Mouse (Mus musculus): Measurements from ENCODE around the gene BC052040. TPM values are rescaled to one million over a fixed set of nuclear protein-coding genes. Genes with fewer than 3 reads are reported as not detected.

BC052040 gene
- total RNA-seq, 4 experiments from 2014 or later: 7.8 to 8.4 (median 8.0) TPM

DNA sequence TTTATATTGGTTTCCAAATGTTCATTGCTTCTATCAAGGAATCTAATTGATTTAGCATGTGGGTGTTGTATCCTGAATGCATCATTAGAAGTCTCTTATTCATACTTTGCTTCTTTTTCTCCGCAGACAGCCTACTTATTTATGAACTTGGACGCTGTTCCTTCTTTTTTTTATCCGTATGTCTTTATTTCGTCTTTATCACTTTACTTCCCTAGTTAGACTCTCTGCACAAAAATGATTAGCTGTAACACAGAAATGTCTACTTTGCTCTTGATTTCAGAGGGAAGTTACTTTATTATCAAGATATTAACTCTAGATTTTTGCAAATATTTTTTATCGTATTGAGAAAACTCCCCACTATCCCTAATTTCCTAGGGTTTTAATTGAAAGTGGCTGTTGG is 117.5 kb downstream of the BC052040 start:
- no peak for DNase-seq (ENCODE audit: low spot score in 2 of 2)

DNA sequence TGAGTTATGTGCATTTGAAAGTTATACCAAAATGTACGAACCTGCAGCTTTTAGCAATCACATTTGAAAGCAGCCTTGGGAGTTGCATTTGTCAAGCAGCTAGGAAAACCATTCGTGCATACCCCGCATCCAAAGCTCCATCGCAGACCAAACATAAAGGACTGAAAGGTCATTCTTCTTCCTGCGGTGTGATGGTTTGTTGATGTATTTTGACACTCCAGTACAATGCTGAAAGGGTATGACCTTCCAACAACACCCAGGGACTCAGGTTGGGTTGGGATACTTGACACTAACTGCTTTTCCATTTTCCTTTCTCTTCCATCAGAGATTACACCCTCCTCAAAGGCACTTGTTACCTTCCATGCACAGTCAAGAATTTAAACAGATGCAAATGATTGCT is 121.1 kb downstream of the BC052040 start:
- no peak for DNase-seq (ENCODE audit: low spot score in 2 of 2)

DNA sequence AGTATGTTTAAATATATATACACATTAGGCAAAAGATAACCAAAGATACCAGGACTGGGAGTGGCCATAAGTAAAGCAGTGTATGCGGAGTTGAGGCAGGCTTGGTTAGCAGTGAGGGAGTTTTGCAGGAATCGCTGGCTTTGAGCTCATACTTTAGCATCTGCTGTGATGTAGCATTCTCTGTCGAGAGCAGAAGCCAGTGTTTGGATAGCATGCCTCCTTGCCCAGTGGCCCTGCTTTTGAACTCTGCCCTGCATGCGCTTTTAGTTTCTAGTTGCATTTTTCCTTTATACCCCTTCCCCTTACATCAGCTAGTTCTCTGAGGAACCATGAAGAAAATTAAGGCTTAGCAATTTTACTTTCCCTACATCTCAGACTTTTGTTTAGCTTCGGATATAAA is 136.0 kb downstream of the BC052040 start:
- DNase-seq (ENCODE audit: low spot score in 2 of 2): no peak

DNA sequence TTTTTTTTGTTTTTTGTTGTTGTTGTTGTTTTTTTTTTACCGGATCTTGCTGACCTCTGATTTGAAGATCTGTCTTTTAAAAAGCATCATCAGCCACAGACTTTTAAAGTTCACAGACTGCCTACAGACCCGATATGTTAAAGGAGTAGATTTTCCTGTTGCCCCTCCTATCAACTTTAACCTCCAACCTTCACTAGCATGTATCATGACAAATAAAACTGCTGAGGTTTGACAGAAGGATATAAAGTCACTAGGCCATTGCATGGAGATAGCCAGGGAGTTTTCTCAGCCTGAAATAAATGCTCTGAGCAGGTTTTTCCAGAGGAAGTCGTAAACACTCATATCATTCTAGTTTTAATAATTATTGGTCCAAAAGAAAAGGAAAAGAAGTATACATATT is 136.5 kb downstream of the BC052040 start:
- no peak for DNase-seq (ENCODE audit: low spot score in 2 of 2)

DNA sequence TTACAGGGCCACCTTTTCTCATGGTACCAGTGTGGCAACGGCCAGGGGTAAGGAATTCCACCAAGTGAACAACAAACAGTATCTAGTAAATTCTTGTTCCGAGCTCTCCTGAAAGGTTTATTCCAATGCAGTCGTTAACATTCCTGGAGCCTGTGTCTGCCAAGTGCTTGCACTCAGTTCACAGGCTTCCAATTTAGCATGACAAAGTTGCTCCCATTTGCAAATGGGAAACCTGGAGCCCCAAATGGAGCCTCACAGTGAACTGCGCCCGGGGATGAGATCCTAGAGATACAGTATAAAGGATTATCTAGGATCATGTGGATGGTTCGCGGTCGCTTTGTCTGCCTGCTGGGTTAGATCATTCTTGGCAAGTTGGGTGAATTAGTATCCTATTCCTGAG is 141.9 kb downstream of the BC052040 start:
- DNase-seq (ENCODE audit: low spot score in 2 of 2): no peak

DNA sequence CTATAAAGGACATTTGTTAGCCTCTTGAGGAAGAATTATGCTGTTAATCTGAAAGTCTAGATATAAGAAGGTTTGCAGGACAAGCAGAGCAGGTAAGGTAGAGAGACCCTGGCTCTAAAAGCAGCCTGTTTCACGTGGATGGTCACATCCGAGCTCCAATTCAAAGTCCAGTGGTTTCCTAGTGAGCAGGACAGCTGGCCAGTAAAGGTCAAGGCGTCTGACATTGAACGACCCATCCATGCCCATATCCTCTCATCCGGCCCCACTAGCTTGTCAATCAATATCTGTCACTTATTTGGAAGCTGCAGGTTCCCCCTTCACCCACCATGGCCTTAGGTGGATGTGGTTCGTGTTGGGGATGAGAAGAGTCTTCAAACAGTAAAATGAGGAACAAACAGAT is 142.7 kb downstream of the BC052040 start:
- no peak for DNase-seq (ENCODE audit: low spot score in 2 of 2)

DNA sequence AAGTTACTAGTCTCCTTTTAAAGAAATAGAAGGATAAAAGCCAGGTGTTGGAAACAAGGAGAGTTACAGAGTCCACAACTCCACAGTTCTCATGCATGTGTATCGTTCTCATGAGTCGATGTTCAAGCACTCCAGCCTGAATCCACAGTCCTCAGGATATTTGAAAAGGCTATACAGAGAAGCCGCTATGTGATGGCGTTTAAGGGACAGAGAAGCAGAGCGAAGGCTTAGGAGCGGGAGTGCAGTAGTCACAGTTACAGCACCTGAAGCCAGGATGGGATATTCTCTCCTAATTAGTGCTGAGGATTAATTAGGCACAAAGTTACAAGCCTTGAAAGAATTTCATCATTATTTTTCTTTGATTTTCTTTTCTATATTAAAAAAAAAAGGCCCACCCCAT is 143.2 kb downstream of the BC052040 start:
- no peak for DNase-seq (ENCODE audit: low spot score in 2 of 2)

DNA sequence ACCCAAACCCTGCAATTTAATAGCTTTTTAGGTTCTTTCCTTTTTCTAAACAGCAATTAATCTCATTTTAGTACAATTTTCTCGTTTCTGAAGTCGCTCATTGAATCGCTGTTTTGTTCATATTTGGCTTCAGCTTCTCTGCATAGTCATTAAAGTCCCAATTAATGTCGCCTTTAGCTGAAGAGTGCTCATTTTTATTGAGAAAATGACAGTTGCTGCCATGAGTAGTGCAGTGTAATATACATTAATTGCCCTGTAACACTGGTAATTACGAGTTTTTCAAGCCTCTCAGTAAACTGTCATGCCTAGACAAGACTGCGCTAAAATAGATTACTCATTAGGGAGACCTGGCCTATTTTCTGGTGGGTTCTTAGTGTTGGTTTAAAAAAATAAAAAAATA is 144.0 kb downstream of the BC052040 start:
- DNase-seq (ENCODE audit: low spot score in 2 of 2): no peak

DNA sequence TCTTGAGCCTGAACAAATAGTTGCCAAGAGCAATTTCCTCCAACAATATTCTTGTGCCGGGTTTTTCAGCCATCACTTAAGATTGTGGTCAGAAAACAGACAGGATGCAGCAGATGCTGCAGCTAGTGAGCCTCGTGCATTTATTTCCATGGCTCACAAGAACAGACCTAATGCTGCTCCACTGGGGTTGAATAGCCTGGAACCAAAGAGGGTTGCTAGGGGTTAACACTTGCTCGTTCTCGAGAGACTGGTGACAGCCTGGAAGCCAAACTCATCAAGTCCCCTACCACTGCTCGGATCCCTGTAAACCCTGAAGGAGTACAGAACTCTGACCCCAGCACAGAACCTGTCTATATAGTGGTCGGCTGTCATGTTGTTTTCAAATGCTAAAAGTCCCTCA is 144.4 kb downstream of the BC052040 start:
- no peak for DNase-seq (ENCODE audit: low spot score in 2 of 2)

DNA sequence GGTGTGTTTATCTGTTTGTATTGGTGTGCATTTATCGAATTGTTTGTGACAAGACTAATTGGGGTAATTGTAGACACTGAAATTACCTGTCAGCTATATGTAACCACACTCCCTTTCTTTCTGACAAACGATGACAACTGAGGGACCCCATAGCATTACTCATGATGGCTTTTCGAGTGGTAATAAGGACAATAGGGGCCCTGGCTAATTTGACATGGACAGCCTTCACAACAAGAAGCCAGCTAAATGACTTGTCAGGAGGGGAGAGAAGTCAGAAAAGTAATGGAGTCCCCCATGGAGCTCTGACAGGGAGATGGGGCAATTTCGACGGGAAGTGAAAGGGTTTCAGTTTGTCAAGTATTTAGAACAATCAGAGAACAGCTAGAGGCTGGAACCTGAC is 145.3 kb downstream of the BC052040 start:
- no peak for DNase-seq (ENCODE audit: low spot score in 2 of 2)

DNA sequence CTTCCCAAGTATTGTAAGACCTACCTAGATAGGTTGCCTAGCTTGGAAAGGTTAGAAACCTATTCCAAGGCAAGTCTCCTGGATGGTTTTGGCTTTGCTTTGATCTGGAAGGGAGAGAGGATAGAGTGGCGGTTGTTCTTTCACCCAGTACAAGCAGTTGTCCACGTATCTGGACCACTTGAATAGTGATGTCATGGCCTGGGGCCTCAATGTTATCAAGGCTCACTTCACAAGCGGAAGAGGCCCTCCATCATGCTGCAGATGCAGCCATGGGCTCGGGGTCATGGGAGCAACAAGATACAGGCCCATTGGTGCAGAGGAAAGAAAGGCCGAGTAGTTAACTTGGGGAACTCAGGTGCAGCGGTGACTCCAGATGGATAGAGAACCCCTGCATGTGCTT is 147.1 kb downstream of the BC052040 start:
- no peak for DNase-seq (ENCODE audit: low spot score in 2 of 2)

DNA sequence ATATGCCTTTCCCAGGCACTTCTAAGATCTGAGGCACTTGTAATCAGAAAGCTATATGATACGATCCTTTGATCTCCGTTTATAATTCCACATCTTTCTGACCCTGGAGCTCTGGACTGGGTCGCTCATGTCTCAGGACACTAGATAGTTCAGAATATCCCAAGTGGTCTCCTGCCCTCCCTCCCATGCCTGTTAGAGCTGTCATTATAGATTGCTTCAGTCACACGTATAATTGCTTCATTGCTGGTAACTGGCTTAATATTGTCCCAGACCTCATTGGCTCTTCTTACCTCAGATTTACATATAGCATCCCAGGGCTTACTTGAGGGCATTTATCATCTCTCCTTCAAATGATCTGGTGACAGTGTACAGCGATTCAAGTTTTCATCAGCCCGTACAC is 149.0 kb downstream of the BC052040 start:
- DNase-seq (ENCODE audit: low spot score in 2 of 2): no peak

DNA sequence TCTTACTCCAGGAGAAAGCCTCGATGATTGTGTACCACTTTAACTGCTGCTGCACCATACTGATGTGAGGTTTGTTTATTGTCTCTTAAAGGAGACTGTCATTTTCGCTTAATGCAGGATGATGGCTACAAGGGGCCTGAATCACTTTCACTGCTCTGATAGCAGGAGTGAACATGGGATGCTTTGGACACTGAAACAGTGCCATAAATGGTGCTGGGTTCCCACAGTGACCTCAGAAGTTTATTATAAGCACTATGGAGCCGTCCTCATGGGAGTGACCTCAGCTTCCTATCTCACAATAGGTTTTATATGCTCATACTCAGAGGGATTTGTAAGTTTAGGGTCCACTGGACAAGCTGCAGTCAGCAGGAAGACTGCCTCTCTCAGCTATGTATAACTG is 149.7 kb downstream of the BC052040 start:
- DNase-seq (ENCODE audit: low spot score in 2 of 2): no peak

DNA sequence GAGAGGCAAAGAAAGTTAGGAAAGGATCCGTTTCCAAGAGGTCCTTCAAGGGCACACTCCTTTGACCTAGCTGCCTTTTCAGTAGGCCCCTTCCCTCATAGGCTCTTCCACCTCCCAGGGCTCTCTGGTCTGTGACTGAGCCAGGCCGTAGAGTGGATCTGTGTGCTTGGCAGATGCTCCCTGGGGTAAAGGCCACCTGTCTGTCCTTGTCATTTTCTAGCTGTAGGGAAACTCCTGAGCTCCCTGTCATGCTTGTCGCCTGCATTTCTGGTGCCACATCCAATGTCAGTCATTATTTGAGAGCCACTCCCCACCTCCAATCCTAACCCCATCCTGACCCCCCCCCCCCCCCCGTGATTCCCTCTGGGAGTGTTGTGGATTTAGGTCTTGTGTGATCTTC is 151.1 kb downstream of the BC052040 start:
- DNase-seq (ENCODE audit: low spot score in 2 of 2): no peak

DNA sequence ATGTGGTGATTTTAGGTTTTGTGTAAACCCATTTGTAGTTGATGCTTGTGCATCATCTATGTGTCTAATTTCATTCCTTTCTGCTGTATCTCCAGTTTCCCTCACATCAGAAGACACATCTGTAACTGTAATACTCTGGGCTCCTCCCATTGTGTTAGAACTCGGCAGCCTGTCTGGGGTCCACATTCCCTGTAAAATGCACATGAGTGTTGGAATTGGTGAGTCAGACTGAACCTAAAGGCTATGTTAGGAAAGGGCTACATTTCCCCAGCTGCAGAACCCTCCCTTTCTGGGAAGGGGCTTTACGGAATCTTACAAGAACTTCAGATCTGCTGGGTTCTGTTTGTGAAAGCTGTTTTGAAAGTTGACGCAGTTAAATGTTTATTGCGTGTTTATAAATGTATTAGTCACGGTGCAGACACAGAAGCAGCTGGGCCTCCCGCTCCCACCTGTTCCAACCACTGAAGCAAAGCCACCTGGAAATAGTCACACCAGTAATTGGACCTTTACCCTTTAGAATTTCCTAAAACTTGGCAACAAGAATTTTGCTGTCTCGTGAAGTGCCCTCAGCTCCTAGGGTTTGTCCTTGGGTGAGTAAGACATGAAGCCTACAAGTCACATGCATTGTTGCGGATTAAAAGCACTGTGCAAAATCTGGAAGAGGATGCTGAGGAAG is 151.6 kb downstream of the BC052040 start:
- no peak for DNase-seq (ENCODE audit: low spot score in 2 of 2)

DNA sequence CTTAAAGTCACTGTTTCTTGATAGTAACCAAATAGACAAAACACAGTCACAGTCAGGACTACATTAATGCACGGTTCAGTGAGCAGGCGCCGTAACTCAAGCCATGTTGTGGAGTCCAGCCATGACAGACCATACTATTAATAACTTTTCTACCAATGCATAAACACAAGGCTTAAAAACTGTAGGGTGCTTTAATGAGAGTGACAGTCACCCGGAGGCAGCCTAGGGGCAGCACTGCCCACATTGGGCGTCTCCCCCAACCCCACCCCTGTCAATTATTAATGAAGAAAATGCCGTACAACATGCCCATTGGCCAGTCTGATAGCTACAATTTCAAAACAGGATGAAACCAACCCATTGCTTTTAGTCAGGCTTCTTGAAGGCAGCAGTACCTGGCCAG is 153.3 kb downstream of the BC052040 start:
- no peak for DNase-seq (ENCODE audit: low spot score in 2 of 2)

DNA sequence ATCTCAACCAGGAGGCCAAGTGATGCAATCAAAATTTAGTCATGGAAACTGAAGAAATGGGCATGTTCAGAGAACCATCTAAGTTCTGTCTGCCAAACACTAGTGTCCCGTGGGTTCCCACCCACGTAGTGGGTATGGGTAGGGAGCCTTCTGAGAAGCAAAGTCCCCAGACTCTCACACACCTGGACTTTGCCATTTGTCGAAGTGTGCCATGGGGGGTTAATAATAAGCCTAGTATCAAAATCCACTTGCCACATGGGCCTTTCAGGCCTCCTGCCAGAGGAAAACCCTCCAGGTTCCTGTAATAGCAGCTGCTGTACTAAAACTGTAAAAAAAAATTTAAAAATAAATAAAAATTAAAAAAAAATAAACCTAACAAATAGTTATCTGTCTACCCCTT is 154.9 kb downstream of the BC052040 start:
- no peak for DNase-seq (ENCODE audit: low spot score in 2 of 2)

DNA sequence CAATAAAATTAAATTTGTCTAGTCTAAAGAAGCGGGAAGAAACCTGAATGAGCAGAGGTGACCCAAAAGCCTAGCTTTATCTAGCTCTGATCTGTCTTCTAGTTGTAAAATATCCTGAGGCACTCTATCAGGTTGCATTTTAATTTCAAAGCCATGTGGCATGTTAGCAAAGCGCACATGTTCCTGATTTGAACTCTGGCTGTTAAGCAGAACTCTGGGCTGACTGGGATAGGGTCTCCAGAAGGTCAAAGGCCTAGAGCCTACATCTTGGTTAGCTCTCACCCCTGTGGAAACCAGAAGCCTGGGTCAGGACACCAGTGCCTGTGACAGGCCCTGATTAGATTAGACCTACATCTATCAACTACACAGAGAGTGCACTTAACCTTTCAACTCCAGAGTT is 156.4 kb downstream of the BC052040 start:
- DNase-seq (ENCODE audit: low spot score in 2 of 2): no peak

DNA sequence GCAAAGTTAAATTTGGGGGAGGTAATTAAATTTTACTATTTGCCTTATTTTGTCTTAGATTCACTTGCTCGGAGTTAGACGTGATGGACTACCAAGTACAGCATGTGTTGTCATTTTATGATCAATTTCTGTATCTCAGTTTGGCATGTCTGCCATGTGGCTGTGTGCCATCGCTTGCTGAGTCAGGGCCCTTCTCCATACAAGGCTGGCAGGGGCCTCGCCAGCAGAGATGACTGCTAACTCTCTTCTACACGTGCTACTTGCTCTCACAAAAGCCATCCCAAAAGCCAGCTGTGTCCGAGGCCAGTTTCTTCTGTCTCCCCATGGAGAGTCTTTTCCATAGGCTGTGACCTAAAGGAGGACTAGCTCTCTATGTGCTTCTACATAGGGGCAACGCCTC is 160.5 kb downstream of the BC052040 start:
- no peak for DNase-seq (ENCODE audit: low spot score in 2 of 2)

DNA sequence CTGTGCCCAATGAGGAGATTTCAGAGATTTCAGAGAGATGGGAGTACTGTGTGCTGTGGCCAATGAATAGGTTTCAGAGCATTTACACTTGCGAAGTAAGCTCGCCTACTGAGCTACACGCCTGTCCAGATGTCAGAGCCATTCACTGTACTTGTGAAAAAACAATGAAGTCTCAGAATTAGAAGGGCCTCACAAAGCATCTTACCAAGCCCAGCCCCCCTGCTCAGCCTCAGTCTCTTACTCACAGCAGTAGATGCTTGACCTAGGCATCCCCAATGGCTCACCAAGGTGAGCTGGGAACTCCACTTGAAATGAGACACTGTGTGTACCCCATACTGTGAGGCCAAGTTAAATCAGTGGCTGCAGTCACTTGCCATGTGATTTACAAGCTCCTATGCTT is 166.1 kb downstream of the BC052040 start:
- DNase-seq (ENCODE audit: low spot score in 2 of 2): no peak

DNA sequence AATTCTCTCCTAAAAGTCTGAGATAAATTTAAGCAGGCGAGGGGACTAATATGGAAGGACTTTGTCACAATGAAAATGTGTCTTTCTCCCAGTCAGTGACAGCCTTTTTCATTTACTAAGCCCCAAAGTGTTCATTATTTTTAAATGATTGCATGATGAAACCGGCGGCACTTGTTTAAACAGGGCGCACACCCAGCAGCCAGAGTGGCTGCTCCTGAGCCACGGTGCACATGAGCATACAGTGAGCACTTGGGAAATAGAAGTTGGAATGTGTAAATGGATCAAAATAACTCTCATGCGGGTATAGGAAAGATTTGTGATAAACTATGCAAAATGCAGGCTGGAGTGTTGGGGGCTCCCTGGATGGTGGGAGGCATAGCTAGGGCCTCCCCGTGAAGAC is 169.7 kb downstream of the BC052040 start:
- DNase-seq (ENCODE audit: low spot score in 2 of 2): no peak

DNA sequence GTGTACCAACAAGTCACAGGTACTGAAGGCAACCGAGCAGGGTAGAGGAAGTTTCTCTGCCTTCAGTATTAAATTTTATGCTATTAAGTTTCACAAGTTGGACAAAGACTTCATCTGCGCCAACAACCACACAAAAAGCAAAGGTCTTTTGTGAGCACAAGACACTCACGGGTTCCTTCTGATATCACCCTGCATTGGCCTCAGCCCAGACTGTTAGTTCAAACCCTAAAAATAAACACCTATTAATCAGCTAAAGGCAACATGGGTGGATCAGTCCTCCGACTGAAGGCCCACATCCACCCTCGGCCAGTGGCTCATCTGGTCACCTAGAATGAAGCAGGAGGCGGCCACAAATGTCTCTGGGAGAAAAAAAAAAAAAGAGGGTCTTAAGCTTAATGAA is 176.2 kb downstream of the BC052040 start:
- DNase-seq (ENCODE audit: low spot score in 2 of 2): no peak

DNA sequence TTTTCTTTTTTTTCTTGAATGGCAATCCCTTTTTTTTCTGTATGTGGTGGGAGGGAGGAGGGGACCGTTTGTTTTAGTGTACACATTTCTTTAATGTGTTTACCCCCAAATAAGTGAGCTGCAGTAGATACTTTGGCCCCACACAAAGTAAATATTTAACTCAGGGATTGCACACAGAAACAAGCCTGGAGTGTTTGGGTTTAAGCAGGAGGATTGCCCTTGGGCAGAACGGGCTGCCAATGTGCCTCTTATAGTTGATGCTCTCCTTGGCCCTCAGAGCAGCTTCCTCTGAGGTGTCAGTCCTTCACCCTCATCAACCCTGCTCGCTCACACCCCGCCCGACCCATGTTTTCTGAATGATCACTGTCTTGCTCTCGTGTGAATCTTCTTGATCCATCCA is 177.0 kb downstream of the BC052040 start:
- DNase-seq (ENCODE audit: low spot score in 2 of 2): no peak
